Mouse (Mus musculus) spleen, adult 2 months (tissue): ENCODE results near the gene Pcbp2.

Experiments
- CTCF ChIP-seq: fragments of 200-500 bp; IDR thresholded peaks from 2 replicates; pipeline ENCODE4 v1.5.1; 2011; ENCODE audit warnings: mild to moderate bottlenecking, inconsistent platforms; ENCODE audit not compliant: insufficient read depth, insufficient read length, insufficient replicate concordance; ENCODE audit errors: extremely low read depth
- POLR2A ChIP-seq: fragments of 200-500 bp; IDR thresholded peaks from 2 replicates; pipeline ENCODE4 v1.6.1; 2011; ENCODE audit warnings: low read depth, low read length, inconsistent platforms

DNA sequence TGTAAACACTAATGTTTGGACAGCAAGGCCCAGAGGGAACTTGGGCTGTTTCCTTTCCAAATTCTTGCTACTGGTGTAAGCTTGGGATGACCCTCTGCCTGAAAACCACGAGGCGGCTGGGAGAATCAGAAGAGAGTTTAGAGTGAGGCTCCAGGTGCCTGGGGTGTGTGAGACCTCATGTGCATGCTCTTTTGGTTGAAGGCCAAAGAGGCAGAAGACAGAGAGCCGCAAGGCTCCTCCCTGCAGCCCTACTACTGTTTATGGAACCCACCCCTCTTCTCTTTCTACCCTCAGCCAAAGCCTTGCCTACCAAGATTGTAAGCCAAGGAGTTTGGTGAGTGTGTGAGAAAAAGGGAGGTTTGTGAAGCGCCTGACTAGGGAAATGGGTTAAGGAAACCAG is 45.5 kb downstream of the Pcbp2 start:
- TF ChIP-seq POLR2A (no peak), CTCF (no peak)
